Mouse (Mus musculus) adrenal gland (tissue): ENCODE results near the gene Onecut3.

ENCODE experiments used
- intact Hi-C: fragments of 180-260 bp; cut with DNase I; formaldehyde crosslinking; loops from one replicate; pipeline ENCODE4 v1.15.1; 2025

The Onecut3 gene

GRCm38 (mm10) chr10:80549279-80549678 is 54.6 kb downstream of the Onecut3 start:
- intact Hi-C loops: no loop called here

- intact Hi-C loops: no loop called here
Observed at GRCm38 (mm10) chr10:80552364-80552763, 57.7 kb downstream of the Onecut3 start.

- intact Hi-C loops: no loop called here
Observed at GRCm38 (mm10) chr10:80553575-80553974, 58.9 kb downstream of the Onecut3 start.

GRCm38 (mm10) chr10:80553997-80554396 is 59.4 kb downstream of the Onecut3 start:
- intact Hi-C loops: no loop called here

GRCm38 (mm10) chr10:80557346-80557965 is 62.8 kb downstream of the Onecut3 start:
- intact Hi-C loops: loop anchor here (2.0 to 5.0 kb wide), 3 partner anchors 50 to 180 kb away; no protein-coding TSS in a partner anchor

GRCm38 (mm10) chr10:80559431-80559830 is 64.8 kb downstream of the Onecut3 start:
- intact Hi-C loops: loop anchor here (5.0 kb wide), 2 partner anchors 52 to 182 kb away; no protein-coding TSS in a partner anchor

GRCm38 (mm10) chr10:80560621-80561020 is 66.0 kb downstream of the Onecut3 start:
- intact Hi-C loops: no loop called here

- intact Hi-C loops: no loop called here
Observed at GRCm38 (mm10) chr10:80561116-80561944, 66.7 kb downstream of the Onecut3 start, which contains the start of gene Rexo1. Gene Rexo1, minus strand, starts transcription at chr10:80561560.

- intact Hi-C loops: no loop called here
Observed at GRCm38 (mm10) chr10:80566375-80567092, 71.9 kb downstream of the Onecut3 start.
